Mouse (Mus musculus) liver, embryonic 11.5 days (tissue): ENCODE measurements at regions not wholly inside any gene's neighbourhood (a gene's known extent, or its start where the extent isn't known, plus 50 kb on each side); places are given as distances from the start of the nearest gene placed in this dataset.

ENCODE experiments used
- ATAC-seq: fragments of 200-750 bp; cut with Nextera tagmentation; replicated peaks from 2 replicates; pipeline ENCODE4 v1.8.0; 2017; ENCODE audit warnings: moderate number of reproducible peaks, mild to moderate bottlenecking, moderate TSS enrichment, moderate library complexity; ENCODE audit not compliant: low FRiP score
- DNase-seq: peaks from one replicate; pipeline ENCODE4 v3.0.0-alpha.2; 2017; ENCODE audit warnings: low spot score
- H3K27ac ChIP-seq: fragments of 300-500 bp; sonication (generic); 2 replicates; pipeline ENCODE4 v1.5.1; 2014; ENCODE audit warnings: mild to moderate bottlenecking, low read depth, low read length, control low read depth
- H3K27me3 ChIP-seq: fragments of 300-500 bp; sonication (generic); replicated peaks from 2 replicates; pipeline ENCODE4 v1.6.1; 2014; ENCODE audit warnings: low read length, mixed read lengths; ENCODE audit not compliant: control insufficient read depth, insufficient read depth
- H3K36me3 ChIP-seq: fragments of 300-500 bp; sonication (generic); 2 replicates; pipeline ENCODE4 v1.6.1; 2014; ENCODE audit warnings: mild to moderate bottlenecking, low read length, moderate library complexity, mixed read lengths; ENCODE audit not compliant: control insufficient read depth, insufficient read depth
- H3K4me1 ChIP-seq: fragments of 300-500 bp; sonication (generic); replicated peaks from 2 replicates; pipeline ENCODE4 v1.6.1; 2014; ENCODE audit warnings: low read length, mixed read lengths; ENCODE audit not compliant: control insufficient read depth, insufficient read depth
- H3K4me2 ChIP-seq: fragments of 300-500 bp; sonication (generic); 2 replicates; pipeline ENCODE4 v1.6.1; 2014; ENCODE audit warnings: mild to moderate bottlenecking, control low read depth, moderate library complexity
- H3K4me3 ChIP-seq: fragments of 300-500 bp; sonication (generic); 2 replicates; pipeline ENCODE4 v1.5.1; 2014; ENCODE audit warnings: low read depth, low read length, control low read depth
- H3K9ac ChIP-seq: fragments of 300-500 bp; sonication (generic); 2 replicates; pipeline ENCODE4 v1.6.1; 2014; ENCODE audit warnings: low read depth, low read length, control low read depth
- H3K9me3 ChIP-seq: fragments of 300-500 bp; sonication (generic); 2 replicates; pipeline ENCODE4 v1.6.1; 2016; ENCODE audit warnings: low read length, inconsistent platforms, mixed read lengths; ENCODE audit not compliant: control insufficient read depth
- WGBS: fragments of 180-500 bp; shearing (Covaris S2); extraction: QIAGEN DNeasy Blood & Tissue Kit; methylation state at CpG from one replicate; pipeline ENCODE4 v1.1.7; 2014; 5-methylcytosine and 5-hydroxymethylcytosine counted together

- ATAC-seq, result no peak
- H3K4me3 ChIP-seq, result no peak overlapping the region
- H3K4me1 ChIP-seq, result no peaks in the 10 kb centered on the region
- DNase-seq, result no peak
- WGBS, result 82% methylated on average over 5 of the region's 5 CpGs
- no peak overlapping the region for H3K9ac ChIP-seq
- H3K36me3 ChIP-seq, result no peaks in the 10 kb centered on the region
- no peak overlapping the region for H3K4me2 ChIP-seq
- H3K9me3 ChIP-seq, result no peaks in the 10 kb centered on the region
- H3K27me3 ChIP-seq, result no peaks in the 10 kb centered on the region
- H3K27ac ChIP-seq, result no peak overlapping the region
Observed at GRCm38 (mm10) chr9:61553626-61554025, 181.5 kb downstream of the Tle3 start.

GRCm38 (mm10) chr9:61551361-61551760, 179.2 kb downstream of the Tle3 start:
- DNase-seq, result no peak
- ATAC-seq, result no peak
- Histone ChIP-seq H3K27me3 (no peaks in the 10 kb centered on the region), H3K36me3 (no peaks in the 10 kb centered on the region), H3K27ac (no peak overlapping the region), H3K4me2 (no peak overlapping the region), H3K4me1 (no peaks in the 10 kb centered on the region), H3K9ac (no peak overlapping the region), H3K9me3 (no peaks in the 10 kb centered on the region), H3K4me3 (no peak overlapping the region)
- 67% methylated on average over 9 of the region's 9 CpGs for WGBS

- Histone ChIP-seq H3K9ac (no peak overlapping the region), H3K9me3 (no peaks in the 10 kb centered on the region), H3K27me3 (no peaks in the 10 kb centered on the region), H3K27ac (no peak overlapping the region), H3K36me3 (no peaks in the 10 kb centered on the region), H3K4me3 (no peak overlapping the region), H3K4me2 (no peak overlapping the region), H3K4me1 (no peaks in the 10 kb centered on the region)
- no peak for ATAC-seq
- no peak for DNase-seq
- WGBS, result 86% methylated on average over 3 of the region's 3 CpGs
Observed at GRCm38 (mm10) chr9:61550326-61550725, 178.2 kb downstream of the Tle3 start.

- Histone ChIP-seq H3K36me3 (no peaks in the 10 kb centered on the region), H3K27ac (no peak overlapping the region), H3K4me2 (no peak overlapping the region), H3K9ac (no peak overlapping the region), H3K9me3 (no peaks in the 10 kb centered on the region), H3K4me3 (no peak overlapping the region), H3K27me3 (no peaks in the 10 kb centered on the region), H3K4me1 (no peaks in the 10 kb centered on the region)
- ATAC-seq, result no peak
- no peak for DNase-seq
- WGBS, result 51% methylated on average over 5 of the region's 5 CpGs
Observed at GRCm38 (mm10) chr9:61549692-61550241, 177.6 kb downstream of the Tle3 start.

- H3K9ac ChIP-seq, result no peak overlapping the region
- WGBS, result 16% methylated on average over 18 of the region's 22 CpGs
- no peak overlapping the region for H3K27ac ChIP-seq
- H3K9me3 ChIP-seq, result no peaks in the 10 kb centered on the region
- H3K27me3 ChIP-seq, result no peaks in the 10 kb centered on the region
- H3K36me3 ChIP-seq, result no peaks in the 10 kb centered on the region
- H3K4me2 ChIP-seq, result no peak overlapping the region
- H3K4me1 ChIP-seq, result no peaks in the 10 kb centered on the region
- ATAC-seq, result no peak
- H3K4me3 ChIP-seq, result no peak overlapping the region
- DNase-seq, result no peak
Observed at GRCm38 (mm10) chr9:61537316-61538189, 165.4 kb downstream of the Tle3 start.

GRCm38 (mm10) chr9:61533237-61533636, 161.1 kb downstream of the Tle3 start:
- Histone ChIP-seq H3K36me3 (no peaks in the 10 kb centered on the region), H3K9me3 (no peaks in the 10 kb centered on the region), H3K4me1 (no peaks in the 10 kb centered on the region), H3K27me3 (no peaks in the 10 kb centered on the region; the same call in 1 of the 2 replicates), H3K27ac (no peak overlapping the region), H3K4me2 (no peak overlapping the region), H3K9ac (no peak overlapping the region), H3K4me3 (no peak overlapping the region)
- ATAC-seq (no peak), DNase-seq (no peak)
- WGBS, result 76% methylated on average over 9 of the region's 9 CpGs

- Histone ChIP-seq H3K27ac (no peak overlapping the region), H3K4me2 (no peak overlapping the region), H3K4me3 (no peak overlapping the region), H3K9me3 (no peaks in the 10 kb centered on the region), H3K36me3 (no peaks in the 10 kb centered on the region), H3K27me3 (no peaks in the 10 kb centered on the region; the same call in 1 of the 2 replicates), H3K4me1 (no peaks in the 10 kb centered on the region), H3K9ac (no peak overlapping the region)
- ATAC-seq (no peak), DNase-seq (no peak)
- 65% methylated on average over 4 of the region's 4 CpGs for WGBS
Observed at GRCm38 (mm10) chr9:61530263-61531045, 158.3 kb downstream of the Tle3 start.

- no peak overlapping the region for H3K4me3 ChIP-seq
- H3K9me3 ChIP-seq, result no peaks in the 10 kb centered on the region
- H3K4me1 ChIP-seq, result no peaks in the 10 kb centered on the region
- no peak overlapping the region for H3K4me2 ChIP-seq
- H3K36me3 ChIP-seq, result no peaks in the 10 kb centered on the region
- ATAC-seq (no peak), DNase-seq (no peak)
- 67% methylated on average over 12 of the region's 12 CpGs for WGBS
- H3K9ac ChIP-seq, result no peak overlapping the region
- no peak overlapping the region for H3K27ac ChIP-seq
- no peaks in the 10 kb centered on the region; the same call in 1 of the 2 replicates for H3K27me3 ChIP-seq
Observed at GRCm38 (mm10) chr9:61528286-61528865, 156.2 kb downstream of the Tle3 start.
